Mouse (Mus musculus) cerebellum, adult (tissue): ENCODE data around the gene Slc25a21.

ENCODE experiments used
- ATAC-seq: cut with Nextera tagmentation; 2 replicates; pipeline ENCODE4 v1.9.2; 2017; ENCODE audit warnings: mild to moderate bottlenecking, moderate library complexity, mixed read lengths; ENCODE audit not compliant: insufficient number of reproducible peaks, low FRiP score, low TSS enrichment

Gene Slc25a21

DNA sequence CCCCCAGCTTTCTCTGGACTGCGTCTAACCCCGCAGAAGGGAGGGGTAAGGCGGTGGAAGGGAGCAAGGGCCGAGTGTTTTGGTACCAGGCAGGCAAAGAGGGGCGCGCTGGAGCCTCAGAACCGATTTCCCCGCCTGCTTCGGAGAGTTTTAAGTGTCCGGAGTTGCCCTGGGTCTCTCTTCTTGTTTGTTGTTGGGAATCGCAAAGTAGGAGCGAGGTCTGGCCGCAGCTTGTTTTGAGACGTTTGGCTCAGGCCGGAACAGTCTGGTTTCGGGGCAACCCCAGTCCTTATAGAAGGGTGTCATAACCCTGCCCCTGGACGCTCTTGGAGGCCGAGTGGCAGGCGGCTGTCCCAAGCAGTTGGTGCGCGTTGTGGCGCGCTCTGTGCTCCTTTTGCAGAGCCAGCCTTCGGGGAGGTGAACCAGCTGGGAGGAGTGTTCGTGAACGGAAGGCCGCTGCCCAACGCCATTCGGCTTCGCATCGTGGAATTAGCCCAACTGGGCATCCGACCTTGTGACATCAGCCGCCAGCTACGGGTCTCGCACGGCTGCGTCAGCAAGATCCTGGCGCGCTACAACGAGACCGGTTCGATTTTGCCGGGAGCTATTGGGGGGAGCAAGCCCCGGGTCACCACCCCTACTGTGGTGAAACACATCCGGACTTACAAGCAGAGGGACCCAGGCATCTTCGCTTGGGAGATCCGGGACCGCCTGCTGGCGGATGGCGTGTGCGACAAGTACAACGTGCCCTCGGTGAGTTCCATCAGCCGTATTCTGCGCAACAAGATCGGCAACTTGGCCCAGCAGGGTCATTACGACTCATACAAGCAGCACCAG lies 500.9 kb downstream of the Slc25a21 start:
- ATAC-seq = no peak

DNA sequence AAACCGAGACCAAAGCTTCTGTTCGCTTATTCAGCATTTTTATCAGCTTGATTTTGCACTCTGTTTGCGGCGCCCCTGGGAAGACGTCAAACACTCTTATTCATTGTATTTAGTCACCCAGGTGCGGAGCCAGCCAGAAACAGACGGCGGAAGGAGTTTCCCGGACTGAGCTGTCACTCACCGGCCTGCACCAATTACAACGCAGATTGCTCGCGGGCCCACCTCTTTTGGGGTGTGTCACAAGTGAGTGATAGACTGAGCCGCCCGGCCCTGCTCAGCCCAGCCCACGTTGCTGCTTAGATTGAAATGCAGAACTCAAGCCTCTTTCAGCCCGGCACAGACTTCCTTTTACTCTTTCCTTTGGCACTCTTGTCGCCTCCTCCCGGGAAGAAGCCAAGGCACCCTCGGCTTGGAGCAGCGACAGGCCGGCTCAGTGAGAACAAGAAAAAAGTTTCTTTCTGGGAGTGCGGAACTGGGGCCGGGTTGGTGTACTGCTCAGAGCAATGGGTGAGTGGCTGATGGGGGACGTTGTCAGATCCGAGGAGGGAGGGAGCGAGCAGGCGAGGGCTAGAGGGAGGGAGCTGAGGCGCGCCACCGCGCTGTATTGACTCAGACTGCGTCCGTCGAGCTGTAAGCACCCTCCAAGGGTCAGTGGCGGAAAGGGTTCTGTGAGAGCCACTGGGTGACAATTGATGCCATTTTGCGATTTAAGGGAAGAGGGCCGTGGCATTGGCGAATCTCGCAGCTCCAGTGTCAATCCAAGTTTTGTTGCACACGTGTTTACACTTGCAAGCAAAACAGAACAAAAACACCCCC lies 501.7 kb downstream of the Slc25a21 start:
- ATAC-seq = no peak

- ATAC-seq = no peak
These were observed 502.3 kb downstream of the Slc25a21 start for GRCm38 (mm10) chr12:56694936-56695335.

DNA sequence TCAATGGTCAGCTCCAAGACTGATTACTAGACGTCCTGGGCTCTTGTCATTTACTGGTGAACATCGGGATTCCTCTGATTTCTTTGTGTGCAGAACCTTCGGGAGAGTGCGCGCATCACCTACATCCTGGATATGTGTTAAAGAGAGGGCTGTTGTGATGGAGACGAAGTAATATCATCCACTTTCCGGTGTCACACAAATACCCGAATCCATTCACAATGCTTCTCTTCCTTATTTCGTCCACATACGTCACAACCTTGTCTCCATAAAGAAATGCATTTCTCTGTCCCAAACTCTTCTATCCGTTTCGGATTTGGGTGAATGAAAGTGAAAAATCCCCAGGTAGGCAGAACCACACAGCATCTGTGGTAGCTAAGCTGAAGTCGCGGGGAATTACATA lies 502.9 kb downstream of the Slc25a21 start:
- ATAC-seq = no peak

DNA sequence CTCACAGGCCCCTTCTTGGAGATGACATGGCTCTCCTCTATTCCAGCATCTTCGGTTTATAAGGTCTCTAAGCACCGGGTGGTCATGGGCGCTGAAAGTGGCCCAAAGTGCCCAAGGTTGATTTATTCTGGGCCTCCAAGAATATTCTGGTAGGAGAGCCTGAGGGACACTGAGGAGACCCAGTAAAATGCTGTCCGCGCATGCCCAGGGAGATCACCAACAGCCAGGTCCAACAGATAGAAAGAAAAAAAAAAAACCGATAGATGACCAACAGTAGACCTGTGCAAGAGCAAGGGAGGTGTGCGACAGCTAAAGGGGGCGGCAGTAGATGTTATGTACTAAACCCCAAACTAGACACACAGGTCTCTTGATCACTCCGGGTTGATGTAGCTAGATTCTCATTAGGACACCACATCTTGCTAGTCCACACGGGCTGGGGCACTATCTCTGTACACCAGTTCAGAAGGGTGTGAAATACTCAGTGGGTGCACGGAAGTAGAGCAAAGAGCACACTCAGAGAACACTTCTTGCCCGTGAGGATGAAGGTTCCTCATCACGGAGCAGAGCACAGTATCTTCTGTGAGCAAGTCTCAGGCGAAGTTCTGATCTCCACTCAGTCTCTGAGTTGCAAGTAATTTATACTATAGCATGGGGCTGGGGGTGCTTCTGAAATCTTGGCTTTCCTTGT lies 503.7 kb downstream of the Slc25a21 start:
- no peak for ATAC-seq

- ATAC-seq = no peak
These were observed 504.7 kb downstream of the Slc25a21 start for GRCm38 (mm10) chr12:56692536-56692935.

DNA sequence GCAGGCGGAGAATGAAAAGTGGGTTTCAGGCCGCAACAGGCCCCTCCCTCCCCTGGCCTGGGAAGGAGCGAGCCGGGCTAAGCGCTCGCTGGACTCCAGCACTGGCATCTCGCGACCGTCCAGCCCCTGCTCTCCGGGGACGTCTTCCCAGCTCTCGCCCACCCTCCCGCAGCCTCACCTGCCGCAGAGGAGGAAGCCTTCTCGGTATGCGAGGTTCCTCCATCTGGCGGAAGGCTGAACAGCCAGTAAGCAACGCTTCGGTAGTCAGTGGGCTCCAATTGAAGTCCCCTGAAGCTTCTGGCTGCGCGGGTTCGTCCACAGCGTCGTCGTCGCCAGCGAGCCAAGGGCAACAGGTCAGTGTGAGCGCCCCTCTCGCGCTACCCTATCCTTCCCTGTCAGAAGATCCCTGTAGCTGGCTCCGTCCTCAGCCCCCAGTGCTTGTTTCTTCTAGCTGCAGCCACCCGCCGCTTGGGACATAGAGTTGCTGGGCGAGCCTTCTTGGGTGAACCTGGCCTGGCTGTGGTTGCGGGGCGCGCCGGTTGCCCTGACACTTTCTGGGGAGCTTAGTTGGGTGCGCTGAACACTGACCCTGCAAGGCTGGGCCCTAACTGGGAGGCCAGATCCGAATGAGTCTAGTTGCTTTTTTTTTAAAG lies 505.7 kb downstream of the Slc25a21 start, which contains the start of gene Pax9:
Gene Pax9, plus strand, starts transcription at position 341 of the 653 bp plus-strand sequence.
- ATAC-seq = no peak

- ATAC-seq = no peak
These were observed 506.3 kb downstream of the Slc25a21 start for GRCm38 (mm10) chr12:56691001-56691400.

DNA sequence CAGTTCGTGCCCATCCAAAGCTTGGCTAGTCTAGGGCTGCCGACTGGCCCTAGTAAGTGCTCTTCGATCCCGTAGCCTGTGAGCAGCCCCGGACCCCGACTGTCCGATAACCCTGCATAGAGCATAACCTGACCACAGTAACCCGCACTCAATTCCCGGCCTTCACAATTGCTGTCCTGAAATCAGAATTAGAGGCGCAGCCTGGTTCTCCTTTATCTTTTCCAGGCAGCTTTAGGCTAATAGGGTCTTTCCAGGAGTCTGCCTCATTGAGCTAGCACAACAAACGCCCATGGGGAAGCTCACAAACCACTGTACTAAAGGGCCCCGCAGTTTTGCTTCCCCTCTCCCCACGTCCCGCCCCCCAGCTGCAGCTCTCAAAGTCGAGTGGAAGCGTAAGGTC lies 506.9 kb downstream of the Slc25a21 start:
- ATAC-seq = no peak

DNA sequence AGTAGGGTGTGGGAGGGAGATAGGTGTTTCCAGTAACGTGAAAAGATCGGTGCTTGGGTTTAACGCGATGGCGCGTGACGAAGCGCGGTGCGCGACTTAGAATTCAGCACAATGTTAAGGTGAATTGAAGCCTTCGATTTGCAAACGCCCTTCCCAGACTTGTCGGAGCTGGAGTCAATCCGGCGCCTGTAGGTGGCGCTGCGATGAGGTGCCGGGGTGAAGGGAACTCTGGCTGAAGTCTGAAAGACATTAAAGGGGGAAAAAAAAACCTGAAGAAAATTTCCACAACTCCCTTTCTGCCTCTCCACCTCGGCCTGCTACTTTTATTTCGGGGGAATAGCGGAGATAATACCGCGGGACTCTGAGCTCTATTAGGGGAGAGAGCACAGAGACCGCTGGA lies 507.5 kb downstream of the Slc25a21 start:
- ATAC-seq = no peak

DNA sequence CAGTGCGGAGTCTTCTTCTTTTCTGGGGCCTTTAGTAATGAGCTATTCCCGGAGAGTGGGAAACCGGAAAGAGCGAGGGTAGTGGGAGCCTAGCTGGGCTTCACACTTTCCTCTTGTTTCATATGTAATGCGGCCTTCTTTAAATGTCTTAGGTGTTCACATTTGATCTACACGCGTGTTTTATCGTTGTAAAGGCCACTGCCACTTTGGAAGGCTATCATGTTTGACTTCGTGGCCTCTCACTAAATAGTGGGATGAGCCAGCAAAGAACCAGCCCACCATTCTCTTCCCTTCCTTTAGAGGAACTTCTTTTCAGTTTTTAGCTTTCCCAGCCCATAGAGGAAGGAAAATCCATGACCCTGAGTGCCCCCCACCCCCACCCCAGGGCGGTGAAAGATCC lies 507.9 kb downstream of the Slc25a21 start:
- ATAC-seq = no peak

DNA sequence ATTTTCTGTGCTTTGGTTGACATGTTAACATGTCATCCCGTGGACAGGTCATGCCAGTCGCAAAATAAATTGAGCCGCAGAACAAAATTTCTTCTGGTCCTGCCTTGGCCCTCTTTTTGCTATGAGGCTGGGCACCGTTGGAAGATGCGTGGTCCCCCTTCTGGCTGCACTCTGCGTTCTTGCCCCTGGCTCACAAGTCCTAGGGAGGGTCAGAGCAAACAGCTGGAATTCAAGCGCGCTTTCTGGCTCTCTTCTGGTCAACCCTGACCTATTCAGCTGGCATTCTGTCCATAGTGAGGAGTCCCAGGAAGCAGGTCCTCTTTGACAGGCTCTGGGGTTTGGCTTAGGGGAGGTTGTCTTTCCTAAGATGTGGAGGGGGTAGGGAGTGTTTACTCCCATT lies 508.4 kb downstream of the Slc25a21 start:
- ATAC-seq = no peak

- ATAC-seq = no peak
These were observed 508.8 kb downstream of the Slc25a21 start for GRCm38 (mm10) chr12:56688482-56688840.

GRCm38 (mm10) chr12:56687640-56688481 lies 509.4 kb downstream of the Slc25a21 start:
- ATAC-seq = no peak

DNA sequence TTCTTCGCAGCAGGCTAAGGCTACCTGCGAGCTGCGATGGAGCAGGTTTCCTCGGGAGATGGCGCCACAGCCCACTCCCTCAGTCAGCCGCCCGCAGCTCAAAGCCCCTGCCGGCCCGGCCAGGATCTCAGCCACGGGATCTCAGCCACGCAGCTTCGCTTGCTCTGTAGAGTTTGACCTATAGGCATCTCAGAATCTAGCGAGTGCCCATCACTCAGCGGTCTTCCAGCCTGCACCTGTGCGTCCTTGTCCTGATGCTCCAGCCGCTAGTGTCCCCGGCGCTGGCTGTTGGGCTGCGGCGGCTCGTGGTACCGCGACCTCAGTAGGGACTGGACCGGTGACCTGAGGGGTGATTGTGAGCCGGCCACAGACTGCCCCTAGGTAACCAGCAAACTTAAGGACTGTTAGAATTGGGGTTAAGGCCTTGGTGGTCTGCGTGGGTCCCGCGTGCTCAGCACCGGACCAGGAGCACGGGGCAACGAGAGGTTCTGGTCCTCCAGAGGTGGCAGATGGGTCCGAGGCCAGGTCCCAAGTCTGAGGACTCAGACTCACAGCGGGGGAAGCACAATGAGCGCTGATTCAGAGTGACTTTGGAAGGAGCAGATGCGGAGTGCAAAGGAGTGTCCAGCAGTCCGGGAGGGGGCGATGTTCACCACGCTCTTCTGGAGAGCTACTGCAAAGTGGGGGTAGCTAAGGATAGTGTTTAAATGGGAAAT lies 516.0 kb downstream of the Slc25a21 start:
- no peak for ATAC-seq

DNA sequence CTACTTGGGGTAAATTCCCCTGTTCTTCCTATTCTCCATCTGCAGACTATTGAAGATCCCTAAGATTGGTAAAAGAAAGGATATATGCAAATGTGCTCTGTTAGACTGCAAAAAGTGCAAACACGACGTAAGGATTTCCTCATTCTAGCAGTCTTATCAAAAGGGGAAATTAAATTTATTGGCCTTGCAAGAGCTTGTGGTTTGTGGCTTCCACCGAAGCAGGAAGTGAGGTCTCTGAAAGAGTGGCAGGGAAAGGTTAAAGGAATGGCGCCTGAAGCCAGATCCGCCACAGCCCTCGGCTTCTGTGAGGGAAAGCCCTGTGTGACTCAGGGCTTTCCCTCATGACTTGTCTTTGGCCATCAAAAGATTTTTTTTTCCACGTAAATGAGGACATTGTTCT lies 519.7 kb downstream of the Slc25a21 start:
- no peak for ATAC-seq

- no peak for ATAC-seq
These were observed 522.5 kb downstream of the Slc25a21 start for GRCm38 (mm10) chr12:56674726-56675125.

GRCm38 (mm10) chr12:56670795-56671194 lies 526.5 kb downstream of the Slc25a21 start:
- ATAC-seq = no peak
